Comparison of ENCODE assay signal across 26 mouse cellular contexts in the genomic region with DNA sequence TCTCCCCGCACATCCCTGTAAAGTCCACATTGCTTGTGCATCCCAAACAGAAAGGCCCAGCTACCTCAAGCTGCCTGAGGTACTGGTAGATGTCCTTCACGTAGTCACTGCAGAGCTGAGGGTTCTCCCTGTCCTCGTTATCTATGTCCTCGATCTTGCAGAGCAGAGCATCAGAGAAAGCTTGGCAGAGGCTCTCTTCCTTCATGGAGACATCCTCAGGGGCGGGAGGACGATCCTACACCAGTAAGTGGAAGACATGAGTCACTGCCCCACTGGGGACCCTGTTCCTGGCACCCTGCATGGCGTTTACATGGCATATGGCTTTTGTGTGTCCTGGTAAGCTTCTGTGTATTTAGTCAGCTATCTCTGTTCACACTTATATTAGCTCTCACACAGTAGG.
"Had no signal": no experiment of that assay in that cellular context is flagged by ENCODE, and none has a peak within 500 bp of the region (broad histone marks: within the 10 kb centered on the region; RNA-seq: fewer than 3 reads in every experiment).

No protein-coding gene starts in this region.

- ATAC-seq: forebrain, embryonic 13.5 days; forebrain, embryonic 14.5 days; forebrain, embryonic 15.5 days; forebrain, embryonic 16.5 days; forebrain, postnatal 0 days had no signal

- H3K27me3 ChIP-seq: embryonic facial prominence, embryonic 12.5 days; embryonic facial prominence, embryonic 13.5 days; embryonic facial prominence, embryonic 15.5 days; forebrain, embryonic 12.5 days; forebrain, embryonic 13.5 days; forebrain, embryonic 15.5 days had no signal

- DNase-seq: cerebellum, adult 9-10 months; cerebellum, adult 9-11 months; cerebellum, postnatal 10 days; cerebellum, postnatal 14 days; cerebellum, postnatal 25 days; cerebellum, postnatal 36 days; embryo, embryonic 11 days; forebrain, postnatal 0 days; gastrocnemius, adult 2 months; gastrocnemius, postnatal 10 days; gastrocnemius, postnatal 14 days; gastrocnemius, postnatal 25 days; gastrocnemius, postnatal 36 days; heart, adult 11 months; heart, adult 2 months had no signal

- H3K9ac ChIP-seq: embryonic facial prominence, embryonic 12.5 days; embryonic facial prominence, embryonic 13.5 days; embryonic facial prominence, embryonic 15.5 days; forebrain, embryonic 12.5 days; forebrain, embryonic 13.5 days; forebrain, embryonic 15.5 days; forebrain, postnatal 0 days had no signal

- H3K4me2 ChIP-seq: embryonic facial prominence, embryonic 12.5 days; embryonic facial prominence, embryonic 13.5 days; embryonic facial prominence, embryonic 15.5 days; forebrain, embryonic 12.5 days; forebrain, embryonic 13.5 days; forebrain, embryonic 15.5 days had no signal

- H3K4me3 ChIP-seq: embryonic facial prominence, embryonic 10.5 days; embryonic facial prominence, embryonic 12.5 days; embryonic facial prominence, embryonic 13.5 days; embryonic facial prominence, embryonic 15.5 days; erythroblast, embryonic 14.5 days; forebrain, embryonic 10.5 days; forebrain, embryonic 12.5 days; forebrain, embryonic 13.5 days; forebrain, embryonic 15.5 days; gastrocnemius, adult 2 months; heart, adult 2 months had no signal

- H3K4me1 ChIP-seq: embryonic facial prominence, embryonic 10.5 days; embryonic facial prominence, embryonic 12.5 days; embryonic facial prominence, embryonic 13.5 days; embryonic facial prominence, embryonic 15.5 days; forebrain, embryonic 10.5 days; forebrain, embryonic 12.5 days; forebrain, embryonic 13.5 days; forebrain, embryonic 15.5 days had no signal

- H3K9me3 ChIP-seq: embryonic facial prominence, embryonic 10.5 days; embryonic facial prominence, embryonic 12.5 days; embryonic facial prominence, embryonic 13.5 days; embryonic facial prominence, embryonic 15.5 days; forebrain, embryonic 10.5 days; forebrain, embryonic 12.5 days; forebrain, embryonic 13.5 days; forebrain, embryonic 15.5 days had no signal

- H3K27ac ChIP-seq: embryonic facial prominence, embryonic 10.5 days; embryonic facial prominence, embryonic 12.5 days; embryonic facial prominence, embryonic 13.5 days; embryonic facial prominence, embryonic 15.5 days; forebrain, embryonic 10.5 days; forebrain, embryonic 12.5 days; forebrain, embryonic 13.5 days; forebrain, embryonic 15.5 days; gastrocnemius, adult 2 months; heart, adult 2 months had no signal
